Mouse (Mus musculus) cerebellum, adult 2 months (tissue): ENCODE measurements around the gene Zfp977.
"Not testable (repeated sequence)": the region's sequence is repeated elsewhere in the genome, so short reads cannot be mapped to it uniquely, and the experiment has no call there.

Experiments used
- CTCF ChIP-seq: fragments of 200-500 bp; IDR thresholded peaks from 2 replicates; pipeline ENCODE4 v1.5.1; 2011; ENCODE audit warnings: low read depth, mild to moderate bottlenecking, control low read depth, low read length, moderate library complexity, borderline replicate concordance; ENCODE audit not compliant: insufficient read depth
- POLR2A ChIP-seq: fragments of 200-500 bp; IDR thresholded peaks from 2 replicates; pipeline ENCODE4 v1.6.1; 2011; ENCODE audit warnings: low read length, control low read depth, borderline replicate concordance; ENCODE audit not compliant: insufficient read depth

DNA sequence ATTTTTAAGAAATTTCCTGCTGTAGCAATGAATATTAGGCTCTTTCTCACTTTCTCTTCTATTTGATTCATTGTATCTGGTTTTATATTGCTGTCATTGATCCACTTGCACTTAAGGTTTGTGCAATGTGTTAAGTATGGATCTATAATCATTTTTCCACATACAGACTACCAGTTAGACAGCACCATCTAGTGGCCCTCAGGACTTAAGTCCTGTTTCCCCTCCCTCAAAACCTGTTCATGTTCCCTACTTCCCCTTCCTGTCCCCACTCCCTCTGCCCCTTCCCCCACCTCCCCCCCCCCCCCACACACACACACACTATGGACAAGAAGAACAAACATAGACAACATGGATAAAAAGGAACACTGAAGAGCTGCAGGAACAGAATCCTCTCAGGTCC is 3.3 kb upstream of the Zfp977 start:
- TF ChIP-seq CTCF, POLR2A: not testable (repeated sequence)
